Mouse (Mus musculus) stomach, postnatal 0 days (tissue): ENCODE measurements at regions not wholly inside any gene's neighbourhood (a gene's known extent, or its start where the extent isn't known, plus 50 kb on each side); places are given as distances from the start of the nearest gene placed in this dataset.

Experiments used
- ATAC-seq: fragments of 200-750 bp; cut with Nextera tagmentation; 2 replicates; pipeline ENCODE4 v1.8.0; 2017; ENCODE audit not compliant: low FRiP score, low TSS enrichment
- DNase-seq: peaks from one replicate; pipeline ENCODE4 v3.0.0-alpha.2; 2016; ENCODE audit warnings: low spot score
- H3K27ac ChIP-seq: fragments of 300-500 bp; sonication (generic); replicated peaks from 2 replicates; pipeline ENCODE4 v1.5.1; 2014; ENCODE audit warnings: mild to moderate bottlenecking, control low read depth
- H3K27me3 ChIP-seq: fragments of 300-500 bp; sonication (generic); 2 replicates; pipeline ENCODE4 v1.6.1; 2014; ENCODE audit warnings: low read length; ENCODE audit not compliant: control insufficient read depth, insufficient read depth
- H3K36me3 ChIP-seq: fragments of 300-500 bp; sonication (generic); 2 replicates; pipeline ENCODE4 v1.6.1; 2014; ENCODE audit warnings: low read length, mixed read lengths; ENCODE audit not compliant: control insufficient read depth, insufficient read depth
- H3K4me1 ChIP-seq: fragments of 300-500 bp; sonication (generic); replicated peaks from 2 replicates; pipeline ENCODE4 v1.6.1; 2014; ENCODE audit warnings: antibody characterized with exemption; ENCODE audit not compliant: control insufficient read depth, insufficient read depth
- H3K4me2 ChIP-seq: fragments of 300-500 bp; sonication (generic); replicated peaks from 2 replicates; pipeline ENCODE4 v1.6.1; 2014; ENCODE audit warnings: low read depth, mild to moderate bottlenecking, control low read depth, moderate library complexity
- H3K4me3 ChIP-seq: fragments of 300-500 bp; sonication (generic); 2 replicates; pipeline ENCODE4 v1.5.1; 2014; ENCODE audit warnings: low read depth, low read length, control low read depth
- H3K9ac ChIP-seq: fragments of 300-500 bp; sonication (generic); 2 replicates; pipeline ENCODE4 v1.6.1; 2014; ENCODE audit warnings: mild to moderate bottlenecking, low read length, control low read depth, mixed read lengths
- H3K9me3 ChIP-seq: fragments of 300-500 bp; sonication (generic); 2 replicates; pipeline ENCODE4 v1.6.1; 2016; ENCODE audit warnings: low read length; ENCODE audit not compliant: control insufficient read depth
- CTCF ChIP-seq: IDR thresholded peaks from 2 replicates; pipeline ENCODE4 v1.5.1; 2016; ENCODE audit warnings: antibody characterized with exemption, low read depth, mild to moderate bottlenecking, moderate library complexity
- EP300 ChIP-seq: optimal IDR thresholded peaks from 2 replicates; pipeline ENCODE3; 2016; ENCODE audit warnings: antibody characterized with exemption
- WGBS: fragments of 180-500 bp; shearing (Covaris S2); extraction: QIAGEN DNeasy Blood & Tissue Kit; methylation state at CpG from one replicate; pipeline ENCODE4 v1.1.7; 2014; 5-methylcytosine and 5-hydroxymethylcytosine counted together

DNA sequence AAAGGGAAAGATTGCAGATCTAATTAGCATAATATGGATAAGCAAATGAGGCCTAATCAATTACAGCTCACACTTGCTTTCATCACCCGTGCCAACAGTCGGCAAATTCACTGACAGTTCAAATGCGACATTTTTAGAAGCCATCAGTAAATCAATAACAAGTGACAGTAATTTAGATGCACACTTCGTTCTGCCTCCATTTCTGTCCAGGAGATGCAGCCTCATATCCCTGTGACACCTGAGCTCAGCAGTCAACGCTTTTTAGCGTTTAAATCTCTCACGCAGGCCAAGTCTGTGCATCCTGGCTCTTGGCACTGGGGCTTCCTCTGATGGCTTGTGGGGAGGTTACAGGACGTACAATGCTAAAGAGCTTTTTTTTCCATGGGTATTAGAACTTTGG lies 218.0 kb downstream of the Nuf2 start:
- H3K9ac ChIP-seq: no peak overlapping the region
- no peak for TF ChIP-seq EP300
- WGBS: 74% methylated on average over 8 of the region's 8 CpGs
- no peak for ATAC-seq
- no peaks in the 10 kb centered on the region for H3K9me3 ChIP-seq
- DNase-seq: no peak
- no peak overlapping the region for H3K27ac ChIP-seq
- H3K27me3 ChIP-seq: no peaks in the 10 kb centered on the region
- no peaks in the 10 kb centered on the region for H3K36me3 ChIP-seq
- no peaks in the 10 kb centered on the region for H3K4me1 ChIP-seq
- no peak overlapping the region for H3K4me2 ChIP-seq
- H3K4me3 ChIP-seq: no peak overlapping the region

DNA sequence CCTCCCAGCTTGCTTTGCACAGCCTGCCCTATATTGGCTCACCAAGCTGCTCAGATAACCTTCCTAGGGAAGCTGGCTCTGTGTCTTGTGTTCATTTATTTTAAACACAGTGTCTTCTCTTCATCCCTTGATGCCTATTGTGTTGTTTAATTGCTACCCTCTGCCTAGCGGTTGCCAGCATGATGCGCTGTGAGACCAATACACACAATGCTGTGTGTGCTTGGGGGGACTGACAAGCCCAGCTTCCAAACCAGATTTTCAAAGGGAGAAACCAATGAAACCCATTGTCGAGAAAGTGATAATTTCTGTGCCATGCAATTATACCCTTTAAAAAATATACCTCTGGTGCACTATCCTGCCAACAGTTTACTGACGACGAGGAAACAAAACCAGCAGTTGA lies 247.8 kb downstream of the Nuf2 start:
- H3K27me3 ChIP-seq: no peaks in the 10 kb centered on the region
- DNase-seq (no peak), ATAC-seq (no peak)
- 97% methylated on average over 5 of the region's 5 CpGs for WGBS
- H3K4me2 ChIP-seq: no peak overlapping the region
- TF ChIP-seq CTCF: no peak
- TF ChIP-seq EP300: no peak
- H3K9ac ChIP-seq: no peak overlapping the region
- no peak overlapping the region for H3K4me3 ChIP-seq
- H3K4me1 ChIP-seq: no peaks in the 10 kb centered on the region
- H3K36me3 ChIP-seq: no peaks in the 10 kb centered on the region
- H3K9me3 ChIP-seq: no peaks in the 10 kb centered on the region
- no peak overlapping the region for H3K27ac ChIP-seq

DNA sequence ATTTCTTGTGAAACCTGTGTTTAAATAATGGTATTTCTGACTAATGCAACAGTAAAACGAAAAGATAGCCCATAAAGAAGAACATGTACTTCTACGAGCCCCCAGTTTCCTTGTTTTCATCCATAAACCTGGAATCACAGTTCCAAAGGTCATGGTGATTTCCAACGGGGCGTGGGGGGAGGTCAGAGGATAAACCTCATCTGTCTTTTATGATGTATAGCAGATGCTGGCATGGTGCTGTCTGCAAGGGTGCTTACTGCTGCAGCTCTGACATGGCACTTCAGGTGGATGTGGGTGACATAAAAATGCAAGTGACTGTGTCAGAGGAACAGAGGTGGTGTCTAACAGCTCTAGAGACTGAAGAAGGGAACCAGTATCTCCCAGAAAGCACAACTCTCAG lies 260.5 kb downstream of the Nuf2 start:
- H3K4me2 ChIP-seq: no peak overlapping the region
- DNase-seq (no peak), ATAC-seq (no peak)
- TF ChIP-seq EP300 (no peak), CTCF (no peak)
- no peaks in the 10 kb centered on the region for H3K36me3 ChIP-seq
- H3K4me1 ChIP-seq: no peaks in the 10 kb centered on the region
- no peaks in the 10 kb centered on the region for H3K9me3 ChIP-seq
- no peaks in the 10 kb centered on the region for H3K27me3 ChIP-seq
- no peak overlapping the region for H3K4me3 ChIP-seq
- H3K9ac ChIP-seq: no peak overlapping the region
- WGBS: 65% methylated on average over 4 of the region's 4 CpGs
- H3K27ac ChIP-seq: no peak overlapping the region

DNA sequence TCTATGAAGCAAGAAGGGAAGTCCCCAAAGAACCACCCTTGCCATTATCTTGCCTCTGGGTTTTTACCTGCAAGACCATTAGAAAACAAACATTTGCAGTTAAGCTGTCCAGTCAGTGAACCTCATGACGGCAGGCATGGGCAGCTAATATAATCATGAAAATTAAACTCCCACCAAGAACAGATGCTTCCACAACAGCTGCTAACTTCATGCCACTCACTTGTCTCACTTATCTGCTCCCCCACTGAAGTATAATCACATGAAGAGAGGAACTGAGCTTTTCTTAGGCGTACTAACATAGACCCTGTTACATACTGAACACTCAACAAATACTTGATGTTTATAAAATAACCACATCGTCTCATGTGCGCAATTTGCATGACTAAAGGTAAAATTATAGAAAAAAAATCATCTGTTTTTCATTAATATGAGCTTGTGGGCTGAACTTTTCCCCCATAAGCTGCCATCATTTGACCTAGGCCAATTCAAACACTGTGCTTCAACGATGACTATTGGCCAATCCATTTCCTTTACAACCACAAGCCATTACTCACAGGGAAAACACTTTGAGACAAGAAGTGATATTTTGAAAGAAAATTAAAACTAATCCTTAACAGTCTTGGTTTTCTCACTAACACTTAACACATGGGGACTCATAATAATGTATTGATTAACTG lies 267.1 kb downstream of the Nuf2 start:
- Histone ChIP-seq H3K27me3 (no peaks in the 10 kb centered on the region), H3K36me3 (no peaks in the 10 kb centered on the region), H3K9ac (no peak overlapping the region), H3K4me2 (no peak overlapping the region), H3K4me3 (no peak overlapping the region), H3K27ac (no peak overlapping the region), H3K9me3 (no peaks in the 10 kb centered on the region), H3K4me1 (no peaks in the 10 kb centered on the region)
- TF ChIP-seq CTCF (no peak), EP300 (no peak)
- DNase-seq (no peak), ATAC-seq (no peak)
- WGBS: 76% methylated on average over 5 of the region's 5 CpGs

DNA sequence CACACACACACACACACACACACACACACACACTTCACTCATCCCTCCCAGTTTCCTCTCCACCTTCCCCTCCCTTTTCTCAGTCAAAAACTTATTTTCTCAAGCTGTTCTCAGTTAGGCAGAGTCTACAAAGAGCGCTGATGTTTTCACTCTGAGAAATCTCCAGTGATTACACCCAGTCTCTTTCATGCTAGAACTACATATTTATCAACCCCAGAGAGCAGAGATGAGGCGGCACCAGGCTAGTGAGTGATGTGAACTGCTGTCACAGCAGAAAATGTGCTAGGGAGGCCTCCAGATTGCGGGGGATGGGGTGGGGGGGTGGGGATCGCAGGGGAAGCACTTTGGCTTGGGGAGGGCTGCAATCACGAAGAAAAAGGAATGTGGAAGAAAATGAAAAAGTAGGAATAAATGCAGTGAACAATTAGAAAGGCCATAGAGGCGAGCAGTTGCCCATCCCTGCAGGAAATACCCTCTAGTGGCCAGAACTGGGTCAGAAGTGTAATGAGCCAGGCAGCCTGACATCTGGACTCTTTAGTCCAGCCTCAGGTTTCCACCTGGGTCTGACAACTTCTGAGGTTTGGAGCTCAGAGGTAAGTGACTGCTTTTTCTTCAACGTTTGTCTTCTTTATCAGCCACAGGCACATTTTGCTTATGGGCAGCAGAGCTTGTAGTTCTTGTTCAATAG lies 276.9 kb downstream of the Nuf2 start:
- Histone ChIP-seq H3K4me2 (no peak overlapping the region), H3K9ac (no peak overlapping the region), H3K4me1 (no peaks in the 10 kb centered on the region), H3K27me3 (no peaks in the 10 kb centered on the region), H3K36me3 (no peaks in the 10 kb centered on the region), H3K27ac (no peak overlapping the region), H3K9me3 (no peaks in the 10 kb centered on the region), H3K4me3 (no peak overlapping the region)
- peak; percentile 43 for TF ChIP-seq CTCF
- no peak for TF ChIP-seq EP300
- DNase-seq (no peak), ATAC-seq (peak; percentile 18; the same call in 1 of the 2 replicates)
- WGBS: 33% methylated on average over 7 of the region's 7 CpGs

DNA sequence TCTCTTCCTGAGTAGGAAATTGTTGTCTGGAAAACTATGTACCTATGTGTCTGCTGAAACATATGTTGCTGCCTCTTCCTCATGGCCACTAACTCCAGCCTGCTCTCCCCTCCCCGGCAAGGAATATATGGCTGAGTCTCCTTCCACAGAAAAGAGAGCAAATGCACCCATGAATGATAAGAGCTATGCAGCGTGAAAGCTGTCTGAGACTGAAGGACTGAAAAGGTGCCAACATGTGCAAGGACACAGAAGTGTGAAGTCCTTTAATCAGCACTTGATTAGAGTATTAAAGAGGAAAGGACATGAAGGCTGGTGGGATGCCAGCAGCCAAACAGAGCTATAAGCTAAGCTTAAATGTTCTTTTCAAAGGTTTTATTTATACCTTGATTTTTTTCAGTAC lies 279.1 kb downstream of the Nuf2 start:
- DNase-seq: no peak
- 65% methylated on average over 2 of the region's 2 CpGs for WGBS
- Histone ChIP-seq H3K36me3 (no peaks in the 10 kb centered on the region), H3K4me2 (no peak overlapping the region), H3K27ac (no peak overlapping the region), H3K9ac (no peak overlapping the region), H3K4me3 (no peak overlapping the region), H3K4me1 (no peaks in the 10 kb centered on the region), H3K27me3 (no peaks in the 10 kb centered on the region), H3K9me3 (no peaks in the 10 kb centered on the region)
- ATAC-seq: no peak
- TF ChIP-seq EP300 (no peak), CTCF (no peak)
